Mouse (Mus musculus): Measurements from ENCODE around the gene Urm1. TPM values are rescaled to one million over a fixed set of nuclear protein-coding genes. Genes with fewer than 3 reads are reported as not detected.

Gene Urm1
- 46.1 and 64.2 TPM in 2 replicates for polyA plus RNA-seq (2012; rRNA removed)

GRCm38 (mm10) chr2:29820025-29820817 lies at the start of gene Urm1:
Urm1 (plus strand) TSS chr2:29820075.

GRCm38 (mm10) chr2:29787104-29787917 lies 32.6 kb upstream of the Urm1 start, which contains the start of gene Coq4:
Coq4 (plus strand) TSS chr2:29787493.

DNA sequence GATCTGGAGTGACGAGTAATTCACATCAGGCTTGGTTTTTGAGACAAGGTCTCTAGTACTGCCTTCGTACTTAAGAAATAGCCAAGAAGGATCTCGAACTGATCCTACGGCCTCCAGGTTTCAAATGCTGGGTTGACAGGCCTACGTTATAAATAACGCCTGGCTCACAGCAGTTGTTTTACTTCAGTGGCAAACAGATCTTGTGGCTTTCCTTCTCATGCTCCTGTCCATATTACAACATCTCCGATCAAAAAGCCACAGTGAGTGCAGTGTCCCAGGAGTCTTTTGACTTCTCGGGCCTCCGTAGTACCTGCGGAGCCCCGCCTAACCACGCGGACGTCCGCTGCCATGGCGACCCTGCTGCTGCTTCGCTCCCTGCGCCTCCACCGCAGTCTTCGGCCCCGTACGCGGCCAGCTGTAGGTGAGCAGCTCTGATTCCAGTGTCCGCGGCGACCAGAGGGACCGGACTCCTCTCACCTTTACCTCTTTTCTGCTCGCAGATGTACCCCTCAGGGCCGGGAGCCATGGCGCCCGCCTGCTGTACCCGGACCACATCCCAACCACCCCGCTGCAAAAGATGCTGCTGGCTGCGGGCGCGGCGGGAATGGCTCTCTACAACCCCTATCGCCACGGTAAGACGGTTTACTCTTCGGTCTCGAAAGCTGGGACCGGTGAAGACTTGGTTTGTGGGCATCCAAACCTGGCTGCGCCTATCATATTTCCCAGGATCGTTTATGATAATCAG lies 31.8 kb upstream of the Urm1 start, which contains the start of gene Trub2:
Trub2 (minus strand) TSS at position 566 of the 745 bp plus-strand sequence.

DNA sequence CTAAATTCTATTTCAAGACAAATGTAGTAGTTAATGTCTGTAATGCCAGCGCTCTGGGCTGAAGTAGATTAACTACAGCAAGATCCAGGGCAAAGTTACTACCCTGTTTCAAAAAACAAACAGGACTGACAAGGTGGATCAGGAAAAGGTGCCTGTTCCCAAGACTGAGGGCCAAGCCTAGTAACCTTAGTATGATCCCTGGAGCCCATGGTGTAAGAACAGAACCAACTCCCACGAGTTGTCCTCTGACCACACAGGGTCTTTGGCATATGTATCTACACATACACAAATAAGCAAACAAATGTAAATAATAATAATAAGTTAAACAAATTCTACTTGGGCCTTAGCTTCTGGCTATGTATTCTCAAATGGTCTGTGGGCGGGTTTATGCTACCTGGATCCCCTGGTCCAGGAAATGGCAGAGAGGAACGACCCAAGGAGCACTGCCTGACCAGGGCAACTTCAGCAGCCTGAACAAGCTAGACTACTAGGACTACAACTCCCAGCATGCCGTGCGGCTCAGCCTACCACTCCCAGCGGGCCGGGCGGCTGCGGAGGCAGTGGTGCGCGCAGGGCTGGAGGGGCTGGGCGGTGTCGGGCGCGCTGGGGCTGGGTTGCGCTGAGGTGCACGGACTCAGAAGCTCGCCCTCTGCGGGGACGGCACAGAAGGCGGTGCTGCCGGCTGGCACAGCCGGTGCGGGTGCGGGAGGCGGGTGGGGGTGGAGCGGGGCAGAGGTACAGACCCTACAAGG lies 17.6 kb upstream of the Urm1 start, which contains the start of gene Slc27a4:
Slc27a4 (plus strand) TSS at position 560 of the 752 bp plus-strand sequence.

DNA sequence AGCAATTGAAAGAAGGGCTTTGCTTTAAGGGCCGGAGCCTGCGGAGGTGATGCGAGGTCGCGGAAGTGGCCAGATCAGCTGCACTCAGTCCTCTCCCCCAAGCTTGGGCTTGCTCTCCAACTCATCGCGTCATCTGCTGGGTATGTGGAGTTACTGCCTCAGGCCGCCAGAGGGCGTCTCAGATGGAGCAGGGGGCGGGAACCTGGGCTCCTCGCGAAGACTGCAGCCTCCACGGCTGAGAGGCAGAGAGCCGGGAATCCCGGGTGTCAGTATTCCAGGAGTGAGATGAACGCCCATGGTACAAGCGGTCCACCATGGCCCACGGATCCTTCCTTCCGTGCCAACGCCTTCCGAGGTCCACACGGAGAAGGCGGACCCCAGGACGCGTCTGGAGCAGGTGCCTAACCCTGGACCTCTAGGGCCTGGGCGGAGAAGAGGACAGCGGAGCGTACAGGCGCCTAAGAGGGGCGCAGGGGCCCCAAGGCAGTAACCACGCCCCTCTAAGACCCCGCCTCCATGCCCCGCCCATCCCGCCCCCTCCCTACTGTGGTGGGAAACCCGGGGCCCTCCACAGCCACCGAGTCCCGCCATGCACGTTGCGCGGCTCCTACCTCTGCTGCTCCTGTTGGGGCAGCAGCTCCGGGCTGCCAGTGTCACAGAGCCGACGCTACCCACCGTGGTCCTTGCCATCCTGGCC lies 49.2 kb downstream of the Urm1 start, which contains the start of gene Cercam:
Cercam (plus strand) TSS at position 216 of the 697 bp plus-strand sequence.

GRCm38 (mm10) chr2:29889066-29889944 lies 69.4 kb downstream of the Urm1 start, which contains the start of gene Odf2:
Odf2 (plus strand) TSS chr2:29889221.

Other genes starting within 250 kb of the Urm1 start
- 60.2 and 63.8 TPM in 2 replicates for gene Rapgef1, start 200.4 kb upstream of the Urm1 start, polyA plus RNA-seq (2012; rRNA removed)
- gene Gm13420, start 68.4 kb upstream of the Urm1 start, polyA plus RNA-seq (2012; rRNA removed): 0.25 and 0.34 TPM in 2 replicates
- not detected in 2 replicates for gene Gm13547, start 60.8 kb upstream of the Urm1 start, polyA plus RNA-seq (2012; rRNA removed)
- 84.9 and 109 TPM in 2 replicates for gene Coq4, start 32.6 kb upstream of the Urm1 start, polyA plus RNA-seq (2012; rRNA removed)
- gene Trub2, start 31.6 kb upstream of the Urm1 start, polyA plus RNA-seq (2012; rRNA removed): 35.5 and 42.4 TPM in 2 replicates
- 49.7 and 50.9 TPM in 2 replicates for gene Slc27a4, start 17.4 kb upstream of the Urm1 start, polyA plus RNA-seq (2012; rRNA removed)
- 49.5 and 50.9 TPM in 2 replicates for gene Cercam, start 49.1 kb downstream of the Urm1 start, polyA plus RNA-seq (2012; rRNA removed)
- 37.0 and 37.3 TPM in 2 replicates for gene Odf2, start 69.1 kb downstream of the Urm1 start, polyA plus RNA-seq (2012; rRNA removed)
- gene Gle1, start 115.4 kb downstream of the Urm1 start, polyA plus RNA-seq (2012; rRNA removed): 16.1 and 26.0 TPM in 2 replicates
- gene Sptan1, start 145.5 kb downstream of the Urm1 start, polyA plus RNA-seq (2012; rRNA removed): 256 and 300 TPM in 2 replicates
- gene Wdr34, start 228.8 kb downstream of the Urm1 start, polyA plus RNA-seq (2012; rRNA removed): 82.6 and 84.6 TPM in 2 replicates
- gene Set, start 237.3 kb downstream of the Urm1 start, polyA plus RNA-seq (2012; rRNA removed): 94.7 and 122 TPM in 2 replicates